Mouse (Mus musculus) liver, adult (tissue): ENCODE data around the gene Cyp2d11.

Experiments
- GATA4 ChIP-seq: IDR thresholded peaks from 2 replicates; pipeline ENCODE4 v1.6.1; 2014; ENCODE audit warnings: mild to moderate bottlenecking, low read length; ENCODE audit not compliant: insufficient replicate concordance

Cyp2d11 gene

GRCm38 (mm10) chr15:82402106-82402505, 8.3 kb upstream of the Cyp2d11 start:
- no peak for TF ChIP-seq GATA4

GRCm38 (mm10) chr15:82401516-82401915, 7.7 kb upstream of the Cyp2d11 start:
- TF ChIP-seq GATA4, result no peak

- TF ChIP-seq GATA4, result peak; percentile 34; the same call in 1 of the 2 replicates
Measured at GRCm38 (mm10) chr15:82395955-82396354, 2.1 kb upstream of the Cyp2d11 start.

- TF ChIP-seq GATA4, result no peak
Measured at GRCm38 (mm10) chr15:82385729-82386128, 8.1 kb downstream of the Cyp2d11 start.

DNA sequence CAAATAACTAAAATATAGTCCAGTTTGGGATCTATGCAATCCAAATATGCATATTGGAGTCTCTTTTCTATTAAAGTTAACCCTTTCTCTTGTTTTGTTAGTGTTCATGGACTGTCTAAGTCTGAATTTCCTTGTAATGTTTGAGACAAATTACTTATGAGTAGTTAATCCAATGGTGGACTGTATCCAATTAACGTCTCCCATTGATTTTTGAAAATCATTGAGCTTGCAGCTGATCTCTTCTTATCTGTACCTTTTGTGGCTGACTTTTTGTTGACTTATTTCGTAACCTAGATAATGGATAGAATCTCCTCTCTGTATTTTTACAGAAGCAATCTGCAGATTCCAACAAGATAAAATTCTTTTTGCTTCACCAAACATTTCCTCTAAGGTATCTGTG, 11.4 kb downstream of the Cyp2d11 start:
- peak; percentile 89 for TF ChIP-seq GATA4

GRCm38 (mm10) chr15:82380714-82381062, 13.1 kb downstream of the Cyp2d11 start:
- no peak; the same call in 1 of the 2 replicates for TF ChIP-seq GATA4

- peak; percentile 54; the same call in 1 of the 2 replicates for TF ChIP-seq GATA4
Measured at GRCm38 (mm10) chr15:82379871-82380713, 13.7 kb downstream of the Cyp2d11 start, which contains the start of gene Cyp2d22. Gene Cyp2d22 (minus strand): TSS chr15:82380260.

- TF ChIP-seq GATA4, result peak; percentile 96
Measured at GRCm38 (mm10) chr15:82379511-82379870, 14.3 kb downstream of the Cyp2d11 start.

- no peak for TF ChIP-seq GATA4
Measured at GRCm38 (mm10) chr15:82378261-82379180, 15.3 kb downstream of the Cyp2d11 start.

DNA sequence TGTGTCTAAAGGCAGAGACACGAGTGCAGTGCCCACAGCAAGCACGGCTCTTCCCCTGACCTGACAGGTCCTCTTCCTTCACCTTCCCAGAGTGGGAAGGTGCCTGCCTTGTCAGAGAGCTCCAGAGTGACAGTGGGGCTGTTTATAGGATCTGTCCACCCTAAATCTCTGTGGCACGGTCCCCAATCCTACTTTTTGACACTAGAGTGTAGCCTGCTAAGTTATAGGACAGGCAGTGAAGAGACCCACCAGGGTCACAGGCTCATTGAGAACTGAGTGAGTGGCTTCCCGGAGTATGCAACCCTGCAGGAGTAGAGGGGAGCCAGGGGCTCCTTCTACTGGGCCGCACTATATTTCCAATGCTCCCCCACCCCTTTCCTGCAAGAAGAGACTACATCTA, 16.1 kb downstream of the Cyp2d11 start:
- TF ChIP-seq GATA4, result no peak

DNA sequence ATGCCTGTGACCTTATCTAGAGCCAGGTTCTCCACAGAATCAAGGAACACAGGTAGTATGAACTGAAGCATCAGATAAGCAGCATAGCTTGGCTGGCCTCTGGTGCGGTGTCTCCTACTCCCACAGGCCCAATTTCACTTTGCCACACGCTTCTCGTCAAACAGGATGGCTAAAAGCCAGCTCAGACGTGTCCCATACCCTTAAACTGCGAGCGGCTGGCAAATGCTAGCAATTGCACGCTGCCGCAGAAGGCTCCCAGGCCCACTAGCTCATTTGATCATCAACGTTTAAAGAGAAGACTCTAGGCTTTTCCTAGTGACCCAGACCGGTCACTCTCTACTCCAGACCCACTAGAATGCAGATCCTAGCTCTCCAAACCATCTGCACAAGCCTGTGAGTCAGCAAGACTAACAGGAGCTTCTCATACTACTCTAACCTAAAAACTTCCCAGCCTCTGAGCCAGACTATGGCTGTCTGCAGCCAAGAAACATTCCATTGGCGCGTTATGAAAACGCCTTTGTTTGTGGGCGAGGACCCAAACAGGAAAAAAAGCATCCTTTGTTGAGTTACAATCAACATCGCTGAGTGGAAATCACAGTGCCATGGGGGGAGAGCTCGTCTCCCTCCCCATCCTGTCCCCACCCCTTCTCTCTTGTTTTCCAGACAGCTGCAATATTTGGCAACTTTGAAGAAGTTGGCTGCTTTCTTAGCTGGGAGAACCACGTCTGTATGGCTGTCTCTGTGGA, 17.3 kb downstream of the Cyp2d11 start:
- no peak for TF ChIP-seq GATA4

DNA sequence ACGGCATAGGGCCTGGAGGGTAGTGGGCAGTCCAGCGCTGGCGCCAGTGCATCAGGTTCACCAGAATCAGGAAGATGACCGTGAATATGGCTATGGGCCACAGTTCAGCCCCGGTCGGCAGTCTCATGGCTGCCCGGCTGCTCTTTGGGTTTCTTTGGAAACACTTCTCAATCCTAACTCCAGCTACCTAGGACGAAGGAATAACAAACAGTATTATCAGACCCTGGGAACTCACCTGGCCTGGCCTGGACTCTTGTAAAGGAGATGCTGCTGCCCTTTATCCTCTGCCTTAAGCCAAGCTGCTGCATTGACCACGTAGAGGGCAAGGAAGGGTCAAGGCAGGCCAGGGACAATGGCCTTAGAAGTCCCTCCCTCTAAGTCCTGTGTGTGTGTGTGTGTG, 18.0 kb downstream of the Cyp2d11 start:
- no peak for TF ChIP-seq GATA4

DNA sequence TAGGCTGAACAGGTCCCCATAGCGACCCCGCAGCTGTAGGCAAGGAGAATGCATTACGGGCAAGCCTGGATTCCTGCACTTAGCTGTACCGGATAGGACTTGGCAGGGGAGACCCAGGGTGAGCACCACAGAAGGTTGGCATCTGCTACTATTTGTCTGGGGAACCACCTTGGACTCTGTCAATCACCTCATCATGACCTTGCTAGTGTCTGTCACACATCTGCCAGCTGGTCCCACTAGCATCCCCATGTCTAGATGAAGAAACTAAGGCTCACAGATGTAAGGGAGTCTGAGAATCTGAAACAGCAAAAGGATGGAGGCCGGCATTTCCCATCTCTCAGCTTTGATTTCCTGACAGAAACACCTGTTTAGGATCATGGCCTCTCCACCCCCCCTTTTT, 19.4 kb downstream of the Cyp2d11 start:
- TF ChIP-seq GATA4, result no peak

GRCm38 (mm10) chr15:82372991-82373390, 20.8 kb downstream of the Cyp2d11 start:
- no peak for TF ChIP-seq GATA4

DNA sequence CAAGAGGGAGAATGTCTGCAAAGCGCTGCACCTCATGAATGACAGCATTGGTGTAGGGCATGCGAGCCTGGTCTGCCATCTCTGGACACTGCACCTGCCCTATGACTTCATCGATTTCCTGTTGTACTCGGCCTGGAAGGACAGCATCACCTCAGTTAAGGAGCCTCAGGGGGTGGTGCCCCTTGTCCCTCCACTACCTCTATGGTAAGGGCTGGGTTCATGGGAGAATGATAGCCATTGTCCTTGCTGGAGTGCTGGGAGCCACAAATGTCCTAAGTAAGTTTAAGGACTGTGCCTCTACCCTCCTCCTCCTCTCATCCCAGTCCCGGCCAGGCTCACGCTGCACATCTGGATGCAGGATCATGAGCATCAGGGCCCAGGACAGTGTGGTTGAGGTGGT, 21.4 kb downstream of the Cyp2d11 start:
- no peak for TF ChIP-seq GATA4

DNA sequence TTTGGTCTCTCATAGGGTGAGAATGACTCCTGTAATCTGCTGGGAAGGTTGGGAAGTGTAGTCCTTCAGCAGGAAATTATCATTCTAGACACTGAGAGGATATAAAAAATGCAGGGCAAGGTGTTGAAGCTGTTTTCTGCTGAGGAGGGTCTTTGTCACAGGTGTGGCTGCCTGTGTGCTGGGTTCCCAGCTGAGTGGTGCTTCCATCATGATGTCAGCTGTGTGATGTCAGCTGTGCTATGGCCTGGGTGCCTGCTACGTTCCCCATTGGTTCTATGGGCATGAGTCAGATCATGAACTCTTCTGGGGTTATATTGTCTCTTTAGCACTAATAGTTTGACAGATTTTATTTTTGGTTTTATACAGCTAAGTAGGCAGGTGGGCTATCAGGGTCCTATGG, 25.0 kb downstream of the Cyp2d11 start:
- no peak for TF ChIP-seq GATA4

DNA sequence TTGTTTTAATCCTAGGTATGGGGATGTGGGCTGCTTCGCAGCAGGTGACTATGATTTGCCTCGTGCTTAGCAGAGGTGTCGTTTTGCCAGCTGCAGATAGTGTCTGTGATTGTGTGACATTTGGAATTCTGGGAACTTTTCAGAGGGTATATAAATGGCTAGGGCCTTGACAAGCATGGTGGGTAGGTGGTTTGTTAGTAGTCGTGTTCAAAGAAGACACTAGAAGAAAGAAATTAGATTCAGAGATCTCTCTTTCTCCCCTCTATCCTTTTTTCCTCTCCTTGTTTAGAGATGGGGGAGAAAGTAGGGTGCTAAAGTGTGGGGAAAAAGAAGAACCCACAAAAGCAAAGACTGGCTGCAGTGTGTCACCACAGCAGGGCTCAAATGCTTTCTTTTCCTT, 25.7 kb downstream of the Cyp2d11 start:
- TF ChIP-seq GATA4, result no peak
